Mouse (Mus musculus) right cerebral cortex, postnatal 14 days (tissue): Measurements from ENCODE around the gene Klrb1f.
"Not testable (repeated sequence)": the region's sequence is repeated elsewhere in the genome, so short reads cannot be mapped to it uniquely, and the experiment has no call there.

Experiments used
- DNase-seq: peaks from one replicate; pipeline ENCODE4 v3.0.0; 2022

Klrb1f gene

GRCm38 (mm10) chr6:129045601-129046000, at the start of gene Klrb1f:
TSS of gene Klrb1f (plus strand) at chr6:129045901.
- no peak for DNase-seq

- DNase-seq, result no peak
These were observed 49.5 kb upstream of the Klrb1f start for GRCm38 (mm10) chr6:128996054-128996767.

- no peak for DNase-seq
These were observed 48.8 kb upstream of the Klrb1f start for GRCm38 (mm10) chr6:128996768-128997442.

- DNase-seq, result no peak
These were observed 44.3 kb upstream of the Klrb1f start for GRCm38 (mm10) chr6:129001392-129001791.

GRCm38 (mm10) chr6:129008552-129008951, 37.1 kb upstream of the Klrb1f start:
- no peak for DNase-seq

GRCm38 (mm10) chr6:129009846-129010504, 35.7 kb upstream of the Klrb1f start:
- not testable (repeated sequence) for DNase-seq

- no peak for DNase-seq
These were observed 35.2 kb upstream of the Klrb1f start for GRCm38 (mm10) chr6:129010505-129010873.

GRCm38 (mm10) chr6:129012012-129012411, 33.7 kb upstream of the Klrb1f start:
- DNase-seq, result not testable (repeated sequence)

GRCm38 (mm10) chr6:129012966-129013365, 32.7 kb upstream of the Klrb1f start:
- no peak for DNase-seq

GRCm38 (mm10) chr6:129013762-129014276, 31.9 kb upstream of the Klrb1f start:
- no peak for DNase-seq

- DNase-seq, result no peak
These were observed 31.3 kb upstream of the Klrb1f start for GRCm38 (mm10) chr6:129014399-129014798.

- no peak for DNase-seq
These were observed 18.1 kb upstream of the Klrb1f start for GRCm38 (mm10) chr6:129027451-129028248.

GRCm38 (mm10) chr6:129030175-129030824, 15.4 kb upstream of the Klrb1f start:
- no peak for DNase-seq

- DNase-seq, result no peak
These were observed 14.7 kb upstream of the Klrb1f start for GRCm38 (mm10) chr6:129030964-129031363.

- DNase-seq, result no peak
These were observed 12.3 kb upstream of the Klrb1f start for GRCm38 (mm10) chr6:129033397-129033796.

GRCm38 (mm10) chr6:129035017-129035416, 10.7 kb upstream of the Klrb1f start:
- no peak for DNase-seq

GRCm38 (mm10) chr6:129036326-129036725, 9.4 kb upstream of the Klrb1f start:
- no peak for DNase-seq

GRCm38 (mm10) chr6:129036890-129037463, 8.7 kb upstream of the Klrb1f start:
- DNase-seq, result no peak

GRCm38 (mm10) chr6:129041470-129041869, 4.2 kb upstream of the Klrb1f start:
- no peak for DNase-seq

- DNase-seq, result no peak
These were observed 3.2 kb upstream of the Klrb1f start for GRCm38 (mm10) chr6:129042470-129042869.

GRCm38 (mm10) chr6:129048381-129048780, 2.7 kb downstream of the Klrb1f start:
- no peak for DNase-seq
